Mouse (Mus musculus): ENCODE measurements around the gene Myrip. TPM values are rescaled to one million over a fixed set of nuclear protein-coding genes. Genes with fewer than 3 reads are reported as not detected.

Gene Myrip
- polyA plus RNA-seq, 1 experiment: not detected

GRCm38 (mm10) chr9:120438350-120438749 lies 137.0 kb downstream of the Myrip start:
- H3K79me2 ChIP-seq (ENCODE audit: control insufficient read depth, insufficient read depth): no peaks in the 10 kb centered on the region
- H3K36me3 ChIP-seq (ENCODE audit: control insufficient read depth, insufficient read depth): no peaks in the 10 kb centered on the region
- H3K79me3 ChIP-seq (ENCODE audit: low read depth): no peaks in the 10 kb centered on the region
- H3K4me3 ChIP-seq (ENCODE audit: insufficient read depth, poor library complexity, severe bottlenecking): no peak overlapping the region
- H3ac ChIP-seq (ENCODE audit: control insufficient read depth, insufficient read length, low read depth): no peak overlapping the region
- peaks cover 8% of the 10 kb centered on the region for H3K27me3 ChIP-seq (ENCODE audit: control insufficient read depth, insufficient read depth, insufficient read length)
- TF ChIP-seq MAX (IDR thresholded peaks at IDR 0.05) (no peak), CTCF (IDR thresholded peaks at IDR 0.05; ENCODE audit: control insufficient read depth, insufficient read depth, insufficient read length) (no peak)

GRCm38 (mm10) chr9:120438781-120439180 lies 137.5 kb downstream of the Myrip start:
- Histone ChIP-seq H3K36me3 (ENCODE audit: control insufficient read depth, insufficient read depth) (no peaks in the 10 kb centered on the region), H3K27me3 (ENCODE audit: control insufficient read depth, insufficient read depth, insufficient read length) (peaks cover 6% of the 10 kb centered on the region), H3ac (ENCODE audit: control insufficient read depth, insufficient read length, low read depth) (no peak overlapping the region), H3K79me2 (ENCODE audit: control insufficient read depth, insufficient read depth) (no peaks in the 10 kb centered on the region), H3K79me3 (ENCODE audit: low read depth) (no peaks in the 10 kb centered on the region), H3K4me3 (ENCODE audit: insufficient read depth, poor library complexity, severe bottlenecking) (no peak overlapping the region)
- TF ChIP-seq MYOD1 (IDR thresholded peaks at IDR 0.05; ENCODE audit: control insufficient read depth, insufficient read length, low read depth) (no peak), MAX (IDR thresholded peaks at IDR 0.05) (no peak), FOSL1 (IDR thresholded peaks at IDR 0.05; ENCODE audit: insufficient read depth, low read length, poor library complexity, severe bottlenecking) (no peak), CEBPB (IDR thresholded peaks at IDR 0.05; ENCODE audit: low read depth) (no peak)

GRCm38 (mm10) chr9:120444642-120445041 lies 143.3 kb downstream of the Myrip start:
- no peaks in the 10 kb centered on the region for H3K79me3 ChIP-seq (ENCODE audit: low read depth)
- no peak overlapping the region for H3K4me3 ChIP-seq (ENCODE audit: insufficient read depth, poor library complexity, severe bottlenecking)
- H3K36me3 ChIP-seq (ENCODE audit: control insufficient read depth, insufficient read depth): no peaks in the 10 kb centered on the region
- H3ac ChIP-seq (ENCODE audit: control insufficient read depth, insufficient read length, low read depth): no peak overlapping the region
- H3K79me2 ChIP-seq (ENCODE audit: control insufficient read depth, insufficient read depth): no peaks in the 10 kb centered on the region
- H3K27me3 ChIP-seq (ENCODE audit: control insufficient read depth, insufficient read depth, insufficient read length): peaks cover 29% of the 10 kb centered on the region
- no peak for TF ChIP-seq MYOD1 (IDR thresholded peaks at IDR 0.05; ENCODE audit: control insufficient read depth, insufficient read length, low read depth)
- TF ChIP-seq CTCF (IDR thresholded peaks at IDR 0.05; ENCODE audit: control insufficient read depth, insufficient read depth, insufficient read length): no peak
- no peak for TF ChIP-seq MYOG (IDR thresholded peaks at IDR 0.05; ENCODE audit: control insufficient read depth, extremely low read depth, insufficient read length)
- TF ChIP-seq USF1 (IDR thresholded peaks at IDR 0.05; ENCODE audit: low read depth): no peak
- TF ChIP-seq CEBPB (IDR thresholded peaks at IDR 0.05; ENCODE audit: low read depth): no peak
- TF ChIP-seq MAX (IDR thresholded peaks at IDR 0.05): no peak
- no peak for TF ChIP-seq FOSL1 (IDR thresholded peaks at IDR 0.05; ENCODE audit: insufficient read depth, low read length, poor library complexity, severe bottlenecking)

GRCm38 (mm10) chr9:120449696-120450329 lies 148.5 kb downstream of the Myrip start:
- Histone ChIP-seq H3ac (ENCODE audit: control insufficient read depth, insufficient read length, low read depth) (no peak overlapping the region), H3K79me2 (ENCODE audit: control insufficient read depth, insufficient read depth) (no peaks in the 10 kb centered on the region), H3K4me3 (ENCODE audit: insufficient read depth, poor library complexity, severe bottlenecking) (no peak overlapping the region), H3K27me3 (ENCODE audit: control insufficient read depth, insufficient read depth, insufficient read length) (peaks cover 25% of the 10 kb centered on the region), H3K79me3 (ENCODE audit: low read depth) (no peaks in the 10 kb centered on the region), H3K36me3 (ENCODE audit: control insufficient read depth, insufficient read depth) (no peaks in the 10 kb centered on the region)
- TF ChIP-seq MAX (IDR thresholded peaks at IDR 0.05): no peak
- TF ChIP-seq CTCF (IDR thresholded peaks at IDR 0.05; ENCODE audit: control insufficient read depth, insufficient read depth, insufficient read length): no peak
- TF ChIP-seq CEBPB (IDR thresholded peaks at IDR 0.05; ENCODE audit: low read depth): no peak

- Histone ChIP-seq H3K79me2 (ENCODE audit: control insufficient read depth, insufficient read depth) (no peaks in the 10 kb centered on the region), H3K4me3 (ENCODE audit: insufficient read depth, poor library complexity, severe bottlenecking) (no peak overlapping the region), H3K36me3 (ENCODE audit: control insufficient read depth, insufficient read depth) (no peaks in the 10 kb centered on the region), H3ac (ENCODE audit: control insufficient read depth, insufficient read length, low read depth) (no peak overlapping the region), H3K27me3 (ENCODE audit: control insufficient read depth, insufficient read depth, insufficient read length) (peaks cover 15% of the 10 kb centered on the region), H3K79me3 (ENCODE audit: low read depth) (no peaks in the 10 kb centered on the region)
- TF ChIP-seq CEBPB (IDR thresholded peaks at IDR 0.05; ENCODE audit: low read depth) (no peak), FOSL1 (IDR thresholded peaks at IDR 0.05; ENCODE audit: insufficient read depth, low read length, poor library complexity, severe bottlenecking) (no peak)
Measured at GRCm38 (mm10) chr9:120455768-120456655, 154.7 kb downstream of the Myrip start.

GRCm38 (mm10) chr9:120470431-120470830 lies 169.1 kb downstream of the Myrip start:
- TF ChIP-seq MYOD1 (IDR thresholded peaks at IDR 0.05; ENCODE audit: control insufficient read depth, insufficient read length, low read depth): no peak
- TF ChIP-seq MYOG (IDR thresholded peaks at IDR 0.05; ENCODE audit: control insufficient read depth, extremely low read depth, insufficient read length): no peak
- no peak for TF ChIP-seq MAX (IDR thresholded peaks at IDR 0.05)
- TF ChIP-seq CTCF (IDR thresholded peaks at IDR 0.05; ENCODE audit: control insufficient read depth, insufficient read depth, insufficient read length): no peak
- no peak for TF ChIP-seq CEBPB (IDR thresholded peaks at IDR 0.05; ENCODE audit: low read depth)
- no peak for TF ChIP-seq FOSL1 (IDR thresholded peaks at IDR 0.05; ENCODE audit: insufficient read depth, low read length, poor library complexity, severe bottlenecking)
- TF ChIP-seq USF1 (IDR thresholded peaks at IDR 0.05; ENCODE audit: low read depth): no peak
- Histone ChIP-seq H3K4me3 (ENCODE audit: insufficient read depth, poor library complexity, severe bottlenecking) (no peak overlapping the region), H3K79me3 (ENCODE audit: low read depth) (no peaks in the 10 kb centered on the region), H3K36me3 (ENCODE audit: control insufficient read depth, insufficient read depth) (no peaks in the 10 kb centered on the region), H3ac (ENCODE audit: control insufficient read depth, insufficient read length, low read depth) (no peak overlapping the region), H3K79me2 (ENCODE audit: control insufficient read depth, insufficient read depth) (no peaks in the 10 kb centered on the region), H3K27me3 (ENCODE audit: control insufficient read depth, insufficient read depth, insufficient read length) (peaks cover 61% of the 10 kb centered on the region)
